ENCODE assay signal across 12 mouse cellular contexts in genomic region chr5:4649858-4650556, GRCm38 (mm10).
DNase-seq lines count a peak whose midpoint lies in the region; ATAC-seq and TF ChIP-seq lines count a peak whose summit lies in the region.
"Had no signal": no experiment of that assay in that cellular context is flagged by ENCODE, and none has a peak within 500 bp of the region (broad histone marks: within the 10 kb centered on the region; RNA-seq: fewer than 3 reads in every experiment).

No protein-coding gene starts in this region.

- H3K9ac ChIP-seq in embryonic facial prominence, embryonic 11.5 days (replicated peaks; ENCODE audit: low read length), result no peak overlapping the region
- no peak overlapping the region for H3K9ac ChIP-seq in forebrain, embryonic 13.5 days
- H3K9ac ChIP-seq in liver, embryonic 11.5 days (ENCODE audit: low read depth, low read length), result no peak overlapping the region

- no peak for TF ChIP-seq CTCF in kidney, adult 2 months (conservative IDR thresholded peaks at IDR 0.05; ENCODE audit: insufficient read depth, insufficient read length, low read depth, low read length)

- 41% methylated on average over 6 of the region's 6 CpGs for WGBS in embryonic facial prominence, embryonic 11.5 days
- WGBS in embryonic facial prominence, embryonic 10.5 days, result 54% methylated on average over 6 of the region's 6 CpGs
- 59% methylated on average over 6 of the region's 6 CpGs for WGBS in kidney, adult 2 months
- WGBS in forebrain, embryonic 13.5 days, result 36% methylated on average over 6 of the region's 6 CpGs
- WGBS in liver, embryonic 11.5 days, result 71% methylated on average over 6 of the region's 6 CpGs

- no peaks in the 10 kb centered on the region for H3K9me3 ChIP-seq in embryonic facial prominence, embryonic 11.5 days (replicated peaks; ENCODE audit: control insufficient read depth, low read length)
- no peaks in the 10 kb centered on the region for H3K9me3 ChIP-seq in embryonic facial prominence, embryonic 10.5 days
- H3K9me3 ChIP-seq in forebrain, embryonic 13.5 days (replicated peaks), result no peaks in the 10 kb centered on the region
- H3K9me3 ChIP-seq in liver, embryonic 11.5 days (ENCODE audit: control insufficient read depth, low read length), result no peaks in the 10 kb centered on the region

- no peaks in the 10 kb centered on the region for H3K27me3 ChIP-seq in embryonic facial prominence, embryonic 11.5 days (ENCODE audit: control insufficient read depth, insufficient read depth, low read length)
- 0 out of 2 replicates have a peak, but pooled peaks cover 6% of the 10 kb centered on the region for H3K27me3 ChIP-seq in embryonic facial prominence, embryonic 10.5 days (replicated peaks; ENCODE audit: low read depth, poor library complexity, severe bottlenecking)
- H3K27me3 ChIP-seq in kidney, adult 2 months (replicated peaks; ENCODE audit: control insufficient read depth, insufficient read depth, low read length), result no peaks in the 10 kb centered on the region
- H3K27me3 ChIP-seq in forebrain, embryonic 13.5 days, result no peaks in the 10 kb centered on the region
- H3K27me3 ChIP-seq in liver, embryonic 11.5 days (replicated peaks; ENCODE audit: control insufficient read depth, insufficient read depth, low read length), result no peaks in the 10 kb centered on the region

- H3K4me2 ChIP-seq in embryonic facial prominence, embryonic 11.5 days (ENCODE audit: low read depth, low read length), result no peak overlapping the region
- no peak overlapping the region for H3K4me2 ChIP-seq in forebrain, embryonic 13.5 days
- H3K4me2 ChIP-seq in liver, embryonic 11.5 days, result no peak overlapping the region

- no peak for TF ChIP-seq POLR2A in kidney, adult 2 months (IDR thresholded peaks at IDR 0.05; ENCODE audit: low read depth, low read length)

- ATAC-seq in embryonic facial prominence, embryonic 11.5 days (replicated peaks; ENCODE audit: insufficient number of reproducible peaks, low FRiP score, low TSS enrichment, low read depth), result no peak
- ATAC-seq in forebrain, embryonic 13.5 days, result peak; percentile 65; the same call in 1 of the 2 replicates
- ATAC-seq in liver, embryonic 11.5 days (replicated peaks; ENCODE audit: low FRiP score), result no peak
- ATAC-seq: lung, postnatal 0 days had no signal

- no peaks in the 10 kb centered on the region for H3K36me3 ChIP-seq in embryonic facial prominence, embryonic 11.5 days (replicated peaks; ENCODE audit: control insufficient read depth, insufficient read depth, low read depth, low read length)
- no peaks in the 10 kb centered on the region for H3K36me3 ChIP-seq in embryonic facial prominence, embryonic 10.5 days (replicated peaks)
- H3K36me3 ChIP-seq in kidney, adult 2 months (ENCODE audit: control insufficient read depth, insufficient read depth, low read length), result no peaks in the 10 kb centered on the region
- no peaks in the 10 kb centered on the region for H3K36me3 ChIP-seq in forebrain, embryonic 13.5 days (ENCODE audit: poor library complexity, severe bottlenecking)
- no peaks in the 10 kb centered on the region for H3K36me3 ChIP-seq in liver, embryonic 11.5 days (ENCODE audit: control insufficient read depth, insufficient read depth, low read length)

- no peaks in the 10 kb centered on the region for H3K4me1 ChIP-seq in embryonic facial prominence, embryonic 11.5 days (ENCODE audit: control insufficient read depth, insufficient read depth, low read length)
- H3K4me1 ChIP-seq in embryonic facial prominence, embryonic 10.5 days, result peaks cover 26% of the 10 kb centered on the region
- H3K4me1 ChIP-seq in kidney, adult 2 months (ENCODE audit: control insufficient read depth, insufficient read depth, low read length), result no peaks in the 10 kb centered on the region
- peaks cover 23% of the 10 kb centered on the region for H3K4me1 ChIP-seq in forebrain, embryonic 13.5 days
- no peaks in the 10 kb centered on the region for H3K4me1 ChIP-seq in liver, embryonic 11.5 days (replicated peaks; ENCODE audit: control insufficient read depth, insufficient read depth, low read length)

- no peak overlapping the region for H3K4me3 ChIP-seq in embryonic facial prominence, embryonic 11.5 days (ENCODE audit: low read depth, low read length)
- H3K4me3 ChIP-seq in embryonic facial prominence, embryonic 10.5 days, result no peak overlapping the region
- no peak overlapping the region for H3K4me3 ChIP-seq in kidney, adult 2 months (ENCODE audit: insufficient read depth, low read depth, low read length)
- H3K4me3 ChIP-seq in forebrain, embryonic 13.5 days, result no peak overlapping the region
- H3K4me3 ChIP-seq in liver, embryonic 11.5 days (ENCODE audit: low read depth, low read length), result no peak overlapping the region
- H3K4me3 ChIP-seq: erythroblast, embryonic 14.5 days had no signal

- DNase-seq in embryonic facial prominence, embryonic 11.5 days (ENCODE audit: low spot score), result peak; percentile 60
- no peak for DNase-seq in embryonic facial prominence, embryonic 10.5 days (ENCODE audit: low spot score)
- peak; percentile 15 for DNase-seq in kidney, adult 2 months
- DNase-seq in kidney, postnatal 36 days, result no peak
- peak; percentile 89 for DNase-seq in 3T3-L1 (ENCODE audit: low read depth, low spot score)
- no peak for DNase-seq in liver, embryonic 11.5 days (ENCODE audit: low spot score)
- DNase-seq in adrenal gland, postnatal 4 days (ENCODE audit: low spot score in 2 of 2), result no peak
- DNase-seq: adrenal gland, adult 8-10 months; cerebellum, adult 18-20 months had no signal

- no peak overlapping the region for H3K27ac ChIP-seq in embryonic facial prominence, embryonic 11.5 days (replicated peaks; ENCODE audit: low read depth, low read length)
- no peak overlapping the region for H3K27ac ChIP-seq in embryonic facial prominence, embryonic 10.5 days (replicated peaks)
- H3K27ac ChIP-seq in kidney, adult 2 months (ENCODE audit: insufficient read depth, low read depth, low read length), result no peak overlapping the region
- no peak overlapping the region for H3K27ac ChIP-seq in forebrain, embryonic 13.5 days
- no peak overlapping the region for H3K27ac ChIP-seq in liver, embryonic 11.5 days (ENCODE audit: low read depth, low read length)

Comparison
In these comparisons a context has a peak if more than half of its experiments do, and no peak if none do; other contexts are left out.
1. DNase-seq: peak in embryonic facial prominence, embryonic 11.5 days (single experiment), kidney, adult 2 months (single experiment) and 3T3-L1 (single experiment); none in embryonic facial prominence, embryonic 10.5 days (single experiment), kidney, postnatal 36 days (0 of 2), liver, embryonic 11.5 days (single experiment) and adrenal gland, postnatal 4 days (0 of 2).